In the genomic region with DNA sequence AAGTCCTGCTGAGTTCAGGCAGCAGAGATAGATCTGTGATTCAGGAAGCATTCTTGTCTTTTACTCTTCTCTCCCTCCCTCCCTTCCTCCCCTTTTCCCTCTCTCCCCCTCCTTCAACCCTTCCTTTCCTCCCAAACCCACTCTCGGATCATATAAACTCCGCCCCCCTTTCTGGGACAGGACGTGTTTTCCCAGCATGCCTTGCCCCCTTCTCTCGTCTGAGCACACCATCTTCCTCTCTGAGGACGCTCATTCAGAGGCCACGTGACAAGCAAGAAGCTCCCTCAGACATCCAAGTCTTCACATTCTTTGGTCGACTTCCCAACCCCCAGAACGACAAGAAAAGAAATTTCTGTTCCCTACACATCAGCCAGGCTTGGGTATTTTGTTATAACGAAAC, we compare ENCODE assay signal across 9 mouse cellular contexts. TPM values are rescaled to one million over a fixed set of nuclear protein-coding genes. Genes with fewer than 3 reads are reported as not detected.
A peak's percentile ranks its signal among the peaks of the same experiment; 100 is the strongest.
DNase-seq lines count a peak whose midpoint lies in the region.
"Had no signal": no experiment of that assay in that cellular context is flagged by ENCODE, and none has a peak within 500 bp of the region (broad histone marks: within the 10 kb centered on the region; RNA-seq: fewer than 3 reads in every experiment).

No protein-coding gene starts in this region.

- peak; percentile 32 for DNase-seq in embryo, embryonic 11 days
- DNase-seq in embryo, embryonic 10 days (ENCODE audit: low spot score): no peak
- peak; percentile 30 for DNase-seq in retina, postnatal 1 day
- no peak for DNase-seq in retina, embryonic 14.5 days (ENCODE audit: low spot score)
- peak; percentile 29 to 32 for DNase-seq in heart, postnatal 14 days
- peak; percentile 48 for DNase-seq in testis, postnatal 14 days (ENCODE audit: low spot score)
- DNase-seq in spleen, postnatal 14 days (ENCODE audit: low spot score in 2 of 2): no peak
- no peak for DNase-seq in adrenal gland, adult 18-20 months (ENCODE audit: low spot score in 2 of 2)

- intact Hi-C loops in heart, postnatal 14 days (cut with DNase I): no loop called here

RNA-seq across cellular contexts. Expression of a gene that starts 36.0 kb away (rescaled TPM):
- 10 to 100 TPM; 22.1 to 27.9 TPM for total RNA-seq in heart, postnatal 14 days (2021)
- total RNA-seq in adrenal gland, adult 18-20 months (2021): 10 to 100 TPM; 10.2 to 10.8 TPM
- total RNA-seq: megakaryocyte progenitor cell, adult 5-6 weeks had no signal

RNA-seq across cellular contexts. Expression of a gene that starts 42.6 kb away (rescaled TPM):
- 10 to 100 TPM; 56.6 to 56.8 TPM for total RNA-seq in heart, postnatal 14 days (2021)
- 10 to 100 TPM; 42.8 to 57.0 TPM for total RNA-seq in adrenal gland, adult 18-20 months (2021)

Comparison
In these comparisons a context has a peak if more than half of its experiments do, and no peak if none do; other contexts are left out.
1. DNase-seq: peak in embryo, embryonic 11 days (single experiment), retina, postnatal 1 day (single experiment), heart, postnatal 14 days (2 of 2) and testis, postnatal 14 days (single experiment); none in embryo, embryonic 10 days (single experiment), retina, embryonic 14.5 days (single experiment), spleen, postnatal 14 days (0 of 2) and adrenal gland, adult 18-20 months (0 of 2).